Mouse (Mus musculus): ENCODE measurements around the gene Olfr1318. TPM values are rescaled to one million over a fixed set of nuclear protein-coding genes. Genes with fewer than 3 reads are reported as not detected.

The Olfr1318 gene
- not detected for total RNA-seq (2022)

DNA sequence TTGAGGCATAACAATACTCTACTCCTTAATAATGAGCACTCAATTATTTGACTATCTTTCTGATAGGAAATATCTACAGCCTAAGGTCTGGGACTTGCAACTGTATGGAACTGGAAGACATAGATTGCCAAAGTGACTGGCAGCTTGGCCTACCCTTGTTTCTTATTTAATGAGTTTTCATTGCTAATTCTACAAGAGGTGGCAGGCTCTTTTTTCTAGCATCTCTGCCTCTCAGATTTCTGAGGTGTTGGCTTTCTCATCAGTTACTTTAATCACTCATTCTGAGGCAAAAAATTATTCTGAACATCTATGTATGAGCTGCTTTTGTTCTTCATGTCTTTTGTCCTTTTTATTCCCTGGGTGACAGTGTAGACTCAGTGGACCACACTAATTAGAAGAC is at the start of gene Olfr1318:
Olfr1318 (plus strand) TSS at position 301 of the 400 bp plus-strand sequence.
- DNase-seq (ENCODE audit: low spot score in 2 of 2) = no peak

DNA sequence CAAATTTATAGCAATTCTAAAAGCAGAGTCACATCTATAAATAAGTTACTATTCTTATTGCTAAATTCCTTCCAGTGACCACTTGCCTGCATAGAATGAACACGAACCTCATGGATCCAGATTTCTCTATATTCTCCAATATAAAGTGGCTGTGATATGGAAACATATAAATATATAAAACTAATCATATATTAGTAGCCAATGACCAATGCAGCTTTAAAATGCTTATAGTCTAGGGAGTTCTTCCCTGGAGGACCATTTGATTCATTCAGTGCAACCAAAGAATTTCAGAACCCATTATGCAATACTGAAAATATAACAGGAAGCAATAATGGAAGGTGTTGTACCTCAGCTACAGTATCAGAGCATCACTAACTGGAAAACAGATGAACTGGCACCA is 38.7 kb upstream of the Olfr1318 start, which contains the start of gene Olfr1315-ps1:
Olfr1315-ps1 (minus strand) TSS at position 101 of the 400 bp plus-strand sequence.
- no peak for DNase-seq (ENCODE audit: low spot score in 2 of 2)

GRCm38 (mm10) chr2:112134877-112135276 is 19.1 kb upstream of the Olfr1318 start, which contains the start of gene Olfr1316:
Gene Olfr1316 (minus strand): TSS chr2:112134977.
- no peak for DNase-seq (ENCODE audit: low spot score in 2 of 2)

- no peak for DNase-seq (ENCODE audit: low spot score in 2 of 2)
Observed at GRCm38 (mm10) chr2:112140029-112140428, 14.0 kb upstream of the Olfr1318 start, which contains the start of gene Olfr1317. Gene Olfr1317 (plus strand): TSS chr2:112140329.

GRCm38 (mm10) chr2:112196859-112197258 is 42.9 kb downstream of the Olfr1318 start:
- peak in 1 of 2 experiments; percentile 26 for DNase-seq (ENCODE audit: low spot score in 2 of 2)

GRCm38 (mm10) chr2:112203056-112203455 is 49.1 kb downstream of the Olfr1318 start:
- no peak for DNase-seq (ENCODE audit: low spot score in 2 of 2)

Other genes with a start within 250 kb of the Olfr1318 start
- gene Olfr1306, start 237.9 kb upstream of the Olfr1318 start, total RNA-seq (2022) = not detected
- gene Olfr1307, start 204.8 kb upstream of the Olfr1318 start, total RNA-seq (2022) = under 1 TPM; 0.02 to 0.05 (median 0.04) TPM
- not detected for gene Olfr1308, start 189.3 kb upstream of the Olfr1318 start, total RNA-seq (2022)
- gene Olfr1309, start 163.9 kb upstream of the Olfr1318 start, total RNA-seq (2022) = not detected
- not detected for gene Olfr1310, start 141.5 kb upstream of the Olfr1318 start, total RNA-seq (2022)
- not detected for gene Olfr1311, start 129.8 kb upstream of the Olfr1318 start, total RNA-seq (2022)
- not detected for gene Olfr1312, start 104.0 kb upstream of the Olfr1318 start, total RNA-seq (2022)
- not detected for gene Olfr1313, start 76.4 kb upstream of the Olfr1318 start, total RNA-seq (2022)
- not detected for gene Olfr1314, start 57.4 kb upstream of the Olfr1318 start, total RNA-seq (2022)
- gene Olfr1315-ps1, start 38.8 kb upstream of the Olfr1318 start, total RNA-seq (2022) = not detected
- gene Olfr1316, start 19.2 kb upstream of the Olfr1318 start, total RNA-seq (2022) = not detected
- gene Olfr1317, start 13.9 kb upstream of the Olfr1318 start, total RNA-seq (2022) = not detected
- gene Lpcat4, start 85.3 kb downstream of the Olfr1318 start, total RNA-seq (2022) = 10 to 100 TPM; 82.2 to 88.5 (median 84.5) TPM
- not detected for gene Nutm1, start 105.1 kb downstream of the Olfr1318 start, total RNA-seq (2022)
- gene Nop10, start 107.7 kb downstream of the Olfr1318 start, total RNA-seq (2022) = 10 to 100 TPM; 44.3 to 56.8 (median 50.6) TPM
- gene Slc12a6, start 111.6 kb downstream of the Olfr1318 start, total RNA-seq (2022) = 100 to 1,000 TPM in 3 of 4 experiments, 10 to 100 TPM in 1; 92.5 to 117 (median 109) TPM
- gene Gm21985, start 112.1 kb downstream of the Olfr1318 start, total RNA-seq (2022) = 1 to 10 TPM in 3 of 4 experiments, under 1 TPM in 1; 0.96 to 3.1 (median 2.8) TPM
- gene Emc4, start 213.8 kb downstream of the Olfr1318 start, total RNA-seq (2022) = 100 to 1,000 TPM; 125 to 129 (median 127) TPM
- 10 to 100 TPM; 10.6 to 14.5 (median 11.1) TPM for gene Katnbl1, start 225.0 kb downstream of the Olfr1318 start, total RNA-seq (2022)